Mouse (Mus musculus): ENCODE results near the gene Ltbp2.

GRCm38 (mm10) chr12:84766113-84766735 lies 110.1 kb downstream of the Ltbp2 start:
- TF ChIP-seq CTCF (IDR thresholded peaks at IDR 0.05; ENCODE audit: low read depth) (no peak), EP300 (IDR thresholded peaks at IDR 0.05; ENCODE audit: low read depth) (no peak)
